Mouse (Mus musculus) left cerebral cortex, postnatal 4 days (tissue): Measurements from ENCODE around the gene Polh. TPM values are rescaled to one million over a fixed set of nuclear protein-coding genes. Genes with fewer than 3 reads are reported as not detected.

Source experiments
- DNase-seq: peaks from one replicate; pipeline ENCODE4 v3.0.0-alpha.2; 2022
- intact Hi-C: fragments of 180-260 bp; cut with DNase I; formaldehyde crosslinking; loops from one replicate; pipeline ENCODE4 v1.15.1; 2025
- total RNA-seq, 2 experiments: library from RNA; stranded (reverse); gene quantifications; 2 replicates each; pipeline ENCODE4 v1.2.3; 2021

The Polh gene
- total RNA-seq: 10 to 100 TPM in 1 of 2 experiments, 1 to 10 TPM in 1; 9.7 to 10.7 TPM

DNA sequence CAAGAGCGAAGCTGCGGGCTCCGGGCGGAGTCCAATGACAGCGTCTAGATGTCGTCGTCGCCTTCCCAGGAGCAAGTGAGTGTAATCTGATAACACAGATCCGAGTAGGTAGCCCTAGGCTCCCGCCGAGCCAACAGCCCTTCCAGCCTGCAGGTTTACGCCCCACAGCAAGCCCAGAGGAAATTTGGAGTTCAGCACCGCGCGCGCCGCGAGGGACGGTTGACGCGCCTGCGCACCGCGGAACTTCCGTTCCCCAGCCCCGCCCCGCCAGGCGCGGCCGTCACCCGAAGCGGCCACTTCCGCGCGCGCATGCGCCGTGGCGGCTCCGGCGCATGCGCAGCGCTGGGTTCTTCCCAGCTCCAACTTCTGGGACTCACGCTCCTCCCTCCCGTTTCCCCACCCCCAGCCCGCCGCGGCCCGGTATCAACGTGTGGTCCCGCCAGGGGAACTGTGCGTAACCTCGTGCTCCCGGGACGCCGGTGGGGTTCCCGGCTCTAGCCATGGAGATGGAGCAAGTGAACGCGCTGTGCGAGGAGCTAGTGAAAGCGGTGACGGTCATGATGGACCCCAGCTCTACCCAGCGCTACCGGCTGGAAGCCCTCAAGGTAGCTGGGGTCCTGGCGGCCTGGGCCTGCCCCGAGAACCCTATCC is at the start of gene Polh, which contains the start of gene Xpo5:
Polh (minus strand) TSS at position 225 of the 651 bp plus-strand sequence.
Xpo5 (plus strand) TSS at position 362 of the 651 bp plus-strand sequence.
- DNase-seq: peak; percentile 94

DNA sequence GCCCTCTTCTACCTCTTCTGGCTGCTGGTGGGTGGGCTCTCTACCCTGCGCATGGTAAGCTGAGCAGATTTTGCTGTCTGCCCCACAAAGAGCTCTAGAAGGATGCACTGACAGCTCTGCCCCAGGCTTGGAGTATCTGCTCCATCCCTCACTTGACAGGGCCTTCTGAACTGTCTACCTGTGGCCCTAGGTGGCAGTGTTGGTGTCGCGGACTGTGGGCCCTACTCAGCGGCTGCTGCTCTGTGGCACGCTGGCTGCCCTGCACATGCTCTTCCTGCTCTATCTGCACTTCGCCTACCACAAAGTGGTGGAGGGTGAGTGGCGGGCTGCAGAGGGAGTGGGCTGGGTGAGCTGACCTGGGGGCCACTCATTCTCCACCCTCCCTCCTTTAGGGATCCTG is 48.7 kb upstream of the Polh start:
- no peak for DNase-seq
- intact Hi-C loops: no loop called here

More for the DNA sequence above, at the start of gene Polh, which contains the start of gene Xpo5:
- intact Hi-C loops: no loop called here

GRCm38 (mm10) chr17:46248189-46248522 is 45.7 kb upstream of the Polh start:
- intact Hi-C loops: no loop called here
- no peak for DNase-seq

DNA sequence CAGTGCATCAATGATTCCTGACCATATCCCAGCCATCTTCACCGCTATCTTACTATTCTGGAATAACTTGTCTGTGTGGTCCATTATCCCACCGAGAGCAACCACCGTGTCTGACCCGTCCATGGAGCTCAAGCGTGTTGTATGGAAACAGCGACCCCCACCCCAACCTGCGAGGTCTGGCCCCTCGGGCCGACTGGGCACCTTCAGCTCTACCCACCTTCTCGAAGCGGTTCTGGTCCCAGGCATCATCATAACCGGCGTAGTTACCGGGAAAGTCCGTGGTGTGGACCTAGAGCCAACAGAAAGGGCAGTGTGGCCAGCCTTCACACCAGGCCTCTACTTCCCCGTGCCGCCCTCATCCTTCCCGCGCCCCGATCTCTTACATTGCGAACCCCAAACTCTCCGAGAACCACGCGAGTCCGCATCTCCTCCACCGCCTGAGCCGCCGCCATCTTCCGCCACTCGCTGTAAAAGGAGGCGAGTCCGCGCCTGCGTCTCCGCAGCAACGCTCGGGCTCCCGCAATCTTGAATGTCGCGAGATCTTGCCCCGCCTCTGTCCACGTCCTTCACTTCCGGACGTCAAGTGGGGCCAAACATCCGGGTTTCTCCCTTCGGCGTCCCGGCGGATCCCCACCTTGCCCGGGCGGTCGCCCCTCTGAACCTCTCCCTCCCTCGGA is 45.2 kb upstream of the Polh start, which contains the start of the genes Polr1c and Yipf3:
Polr1c (minus strand) TSS at position 543 of the 677 bp plus-strand sequence.
Yipf3 (plus strand) TSS at position 569 of the 677 bp plus-strand sequence.
- intact Hi-C loops: no loop called here
- DNase-seq: peak; percentile 96

DNA sequence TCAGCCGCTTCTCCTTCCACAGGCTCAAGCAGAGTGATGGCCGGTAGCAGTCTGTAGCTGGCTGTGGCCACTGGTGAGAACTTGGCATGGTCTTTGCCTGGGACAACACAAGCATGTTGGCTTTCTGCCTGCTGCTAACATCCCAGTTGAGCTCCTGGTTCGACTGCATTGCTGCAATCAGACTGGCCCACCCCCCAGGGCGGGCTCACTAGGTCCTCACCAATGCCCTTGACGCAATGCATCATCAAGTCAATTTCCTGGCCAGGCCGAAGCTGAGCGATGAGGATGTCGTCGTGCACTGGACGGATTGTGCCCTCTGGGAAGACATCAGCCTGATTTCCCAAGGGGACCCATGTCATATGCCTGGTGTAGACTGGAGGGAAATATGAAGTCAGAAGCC is 42.1 kb upstream of the Polh start:
- intact Hi-C loops: no loop called here
- no peak for DNase-seq

DNA sequence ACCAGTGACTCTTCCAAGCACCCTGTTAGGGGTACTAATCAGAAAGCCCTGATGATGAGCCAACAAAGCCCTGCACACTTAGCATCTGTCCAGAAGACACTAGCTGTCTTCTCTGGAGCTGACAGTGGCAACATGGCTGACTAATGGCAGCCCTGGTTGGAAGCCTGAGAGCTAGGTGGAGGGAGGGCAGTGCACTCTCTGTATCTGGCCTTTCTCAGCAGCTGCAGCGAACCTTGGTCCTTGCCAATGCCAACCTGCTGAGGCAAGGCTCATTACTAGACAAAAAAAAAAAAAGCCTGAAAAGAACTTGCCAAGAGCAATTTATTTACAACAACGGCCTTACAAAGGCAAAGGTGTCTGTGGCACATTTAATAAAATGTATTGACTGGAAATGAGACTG is 41.2 kb upstream of the Polh start:
- no peak for DNase-seq
- intact Hi-C loops: no loop called here

- intact Hi-C loops: no loop called here
- no peak for DNase-seq
Measured at GRCm38 (mm10) chr17:46242993-46243392, 40.5 kb upstream of the Polh start.

- intact Hi-C loops: no loop called here
- DNase-seq: no peak
Measured at GRCm38 (mm10) chr17:46242274-46242673, 39.8 kb upstream of the Polh start.

DNA sequence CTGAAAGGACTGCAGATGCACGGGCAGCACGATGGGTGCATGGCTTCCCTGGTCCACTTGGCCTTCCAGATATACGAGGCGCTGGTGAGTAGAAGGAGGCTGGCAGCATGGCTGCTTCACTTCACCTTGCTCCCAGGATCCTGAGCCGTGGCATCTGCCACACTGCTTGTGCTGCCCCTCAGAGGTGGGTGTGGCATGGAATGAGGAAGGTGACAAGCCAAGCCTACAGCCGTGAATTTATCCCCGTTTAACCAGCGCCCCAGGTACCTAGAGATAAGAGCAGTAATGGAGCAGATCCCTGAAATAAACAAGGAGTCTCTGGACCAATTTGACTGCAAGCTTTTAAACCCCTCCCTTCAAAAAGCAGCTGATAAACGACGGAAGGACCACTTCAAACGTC is 39.0 kb upstream of the Polh start:
- DNase-seq: no peak
- intact Hi-C loops: no loop called here

- intact Hi-C loops: no loop called here
- DNase-seq: no peak
Measured at GRCm38 (mm10) chr17:46239516-46240114, 37.2 kb upstream of the Polh start.

DNA sequence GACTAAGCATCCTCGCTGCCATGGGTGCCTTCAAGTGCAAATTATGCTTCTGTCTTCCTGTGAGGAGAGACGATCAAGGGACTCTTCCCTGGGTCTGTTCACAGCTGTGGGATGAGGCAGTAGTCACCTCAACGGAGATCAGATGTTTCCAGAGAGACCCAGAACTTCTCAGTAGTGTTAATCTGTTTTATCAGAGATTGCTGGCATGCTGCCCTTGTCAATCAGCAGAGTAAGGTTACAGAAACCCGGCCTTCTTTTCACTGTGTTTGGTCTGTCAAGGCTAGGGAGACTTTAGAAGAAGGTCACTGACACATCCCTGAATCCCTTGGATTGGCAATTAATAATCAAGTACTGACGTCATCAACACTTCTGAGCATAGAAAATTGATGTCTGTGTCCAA is 35.0 kb upstream of the Polh start:
- no peak for DNase-seq
- intact Hi-C loops: no loop called here

GRCm38 (mm10) chr17:46237079-46237478 is 34.6 kb upstream of the Polh start:
- DNase-seq: no peak
- intact Hi-C loops: no loop called here

DNA sequence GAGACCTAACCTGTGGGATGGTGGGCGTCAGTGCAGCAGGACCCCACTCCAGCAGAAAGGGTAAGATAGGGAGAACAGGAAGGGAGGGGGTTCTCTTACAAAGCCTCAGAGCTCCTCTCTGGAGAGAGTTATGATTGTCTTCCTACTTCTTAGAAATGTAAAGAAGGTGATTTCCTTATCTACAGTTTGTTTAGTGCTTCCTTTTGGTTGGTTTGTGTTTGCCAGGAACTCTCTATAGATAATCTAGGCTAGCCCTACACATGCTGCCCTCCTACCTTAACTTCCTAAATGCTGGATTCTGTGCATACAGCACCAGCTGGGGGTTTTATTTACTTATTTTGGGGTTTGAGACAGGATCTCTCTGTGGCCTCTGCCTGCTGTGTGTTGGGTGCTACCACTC is 33.6 kb upstream of the Polh start:
- no peak for DNase-seq
- intact Hi-C loops: no loop called here

- intact Hi-C loops: loop anchor here (10.0 kb wide), 1 partner anchor 727 kb away; no protein-coding TSS in a partner anchor
- DNase-seq: no peak
Measured at GRCm38 (mm10) chr17:46227576-46227975, 25.1 kb upstream of the Polh start.

- DNase-seq: no peak
- intact Hi-C loops: loop anchor here (10.0 kb wide), 1 partner anchor 733 kb away; no protein-coding TSS in a partner anchor
Measured at GRCm38 (mm10) chr17:46221601-46222000, 19.2 kb upstream of the Polh start.

- DNase-seq: no peak
Measured at GRCm38 (mm10) chr17:46210550-46210949, 8.1 kb upstream of the Polh start.

DNA sequence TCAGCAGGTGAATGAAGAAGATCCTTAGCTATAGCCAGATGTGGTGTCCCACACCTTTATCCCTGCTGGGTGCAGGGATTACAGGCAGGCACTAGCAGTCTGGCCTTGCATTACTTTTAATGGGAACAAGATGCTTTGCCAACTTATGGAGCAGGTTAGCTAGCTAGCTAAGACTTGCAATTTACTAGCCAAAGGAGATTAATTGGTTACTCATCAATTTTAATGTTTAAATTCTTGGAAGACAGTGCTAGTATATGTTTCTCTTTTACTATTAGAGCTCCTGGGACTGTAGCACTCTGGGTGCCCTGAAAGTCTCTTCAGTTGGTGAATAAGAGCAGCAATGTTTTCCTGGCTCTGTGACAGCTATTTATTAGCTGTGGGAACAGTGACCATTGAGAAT is 4.2 kb upstream of the Polh start:
- DNase-seq: no peak
- intact Hi-C loops: no loop called here

More at GRCm38 (mm10) chr17:46210550-46210949, 8.1 kb upstream of the Polh start:
- intact Hi-C loops: no loop called here

- intact Hi-C loops: no loop called here
- no peak for DNase-seq
Measured at GRCm38 (mm10) chr17:46203078-46203477, 633 bp upstream of the Polh start.

GRCm38 (mm10) chr17:46201151-46201550 is 1.3 kb downstream of the Polh start:
- DNase-seq: no peak
- intact Hi-C loops: no loop called here

DNA sequence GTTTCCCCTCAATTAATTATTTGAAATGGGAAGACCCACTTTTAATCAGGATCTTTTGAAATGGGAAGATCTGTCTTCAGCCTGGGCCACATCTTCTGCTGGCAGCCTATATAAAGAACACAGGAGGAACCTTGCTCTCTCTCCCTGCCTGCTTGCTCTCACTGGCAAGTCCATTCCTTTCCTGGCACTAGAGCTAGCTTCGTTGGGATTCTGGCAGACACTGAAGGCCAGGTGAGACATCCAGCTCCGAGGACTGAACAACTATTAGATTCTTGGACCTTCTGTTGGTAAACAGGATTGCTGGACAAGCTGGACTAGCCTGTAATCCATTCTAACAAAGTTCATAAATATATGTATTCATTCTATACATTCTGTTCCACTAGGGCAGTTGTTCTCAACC is 13.6 kb downstream of the Polh start:
- DNase-seq: no peak
- intact Hi-C loops: no loop called here

GRCm38 (mm10) chr17:46182273-46182672 is 20.2 kb downstream of the Polh start:
- no peak for DNase-seq
- intact Hi-C loops: no loop called here

- intact Hi-C loops: no loop called here
- no peak for DNase-seq
Measured at GRCm38 (mm10) chr17:46170538-46170937, 31.9 kb downstream of the Polh start.
